Mouse (Mus musculus) cerebellum, adult 2 months (tissue): ENCODE measurements around the gene Snd1.

Experiments
- CTCF ChIP-seq: fragments of 200-500 bp; IDR thresholded peaks from 2 replicates; pipeline ENCODE4 v1.5.1; 2011; ENCODE audit warnings: low read depth, mild to moderate bottlenecking, control low read depth, low read length, moderate library complexity, borderline replicate concordance; ENCODE audit not compliant: insufficient read depth
- POLR2A ChIP-seq: fragments of 200-500 bp; IDR thresholded peaks from 2 replicates; pipeline ENCODE4 v1.6.1; 2011; ENCODE audit warnings: low read length, control low read depth, borderline replicate concordance; ENCODE audit not compliant: insufficient read depth

GRCm38 (mm10) chr6:28729236-28729635 lies 254.3 kb downstream of the Snd1 start:
- TF ChIP-seq POLR2A (no peak), CTCF (no peak)
